Mouse (Mus musculus): ENCODE results near the gene Prickle4.
"Not testable (repeated sequence)": the region's sequence is repeated elsewhere in the genome, so short reads cannot be mapped to it uniquely, and the experiment has no call there.

The Prickle4 gene

DNA sequence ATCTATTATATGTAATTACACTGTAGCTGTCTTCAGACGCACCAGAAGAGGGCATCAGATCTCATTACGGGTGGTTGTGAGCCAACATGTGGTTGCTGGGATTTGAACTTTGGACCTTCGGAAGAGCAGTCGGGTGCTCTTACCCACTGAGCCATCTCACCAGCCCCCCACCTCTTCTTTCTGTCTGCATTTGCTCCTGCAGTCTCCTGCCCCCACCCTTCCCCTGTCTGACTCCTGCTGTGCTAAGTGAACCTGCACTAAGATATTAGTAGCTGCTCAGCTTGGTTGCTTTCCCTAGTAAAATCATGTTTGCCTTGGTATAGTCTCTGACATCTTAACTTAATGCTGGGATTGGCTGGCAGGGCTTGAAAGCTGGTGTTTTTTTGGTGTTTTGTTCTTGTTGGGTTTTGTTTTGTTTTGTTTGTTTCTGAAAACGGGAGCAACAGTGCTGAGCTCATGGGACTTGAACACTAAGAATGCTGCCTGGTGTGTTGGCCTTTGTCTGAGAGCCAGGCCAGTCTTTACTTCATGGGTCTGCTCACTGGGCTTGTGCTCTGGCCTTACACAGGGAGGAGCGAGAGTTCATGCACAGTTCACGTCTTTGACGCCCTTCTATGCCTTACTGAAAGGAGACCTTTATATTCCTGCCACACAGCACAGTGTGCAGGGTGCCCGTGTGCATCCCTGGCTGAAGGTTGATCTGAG lies 31.4 kb downstream of the Prickle4 start:
- DNase-seq, result no peak

DNA sequence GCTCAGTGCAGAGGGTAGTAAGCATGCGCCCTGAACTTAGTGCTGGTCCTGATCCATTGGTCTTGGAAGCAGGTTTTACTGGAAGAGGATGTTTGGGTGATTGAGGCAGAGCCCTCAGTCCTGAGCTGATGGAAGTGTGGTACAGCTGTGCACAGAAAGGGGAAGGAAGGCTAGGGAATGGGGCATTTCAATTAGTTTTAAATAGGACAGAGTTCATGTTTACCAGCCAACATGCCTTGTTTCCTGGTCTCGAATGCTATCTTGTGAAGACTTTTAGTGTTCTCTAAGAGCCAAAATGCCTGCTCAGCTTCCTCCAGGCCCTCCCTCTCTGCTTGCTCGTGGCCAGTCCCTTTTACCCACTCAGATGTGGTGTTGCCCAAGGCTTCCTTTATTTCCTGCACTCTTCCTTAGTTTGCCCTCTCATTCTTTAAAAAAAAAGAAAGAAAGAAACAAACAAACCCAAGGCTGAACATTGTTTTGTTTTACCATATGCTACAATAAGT lies 35.7 kb downstream of the Prickle4 start:
- DNase-seq, result no peak

DNA sequence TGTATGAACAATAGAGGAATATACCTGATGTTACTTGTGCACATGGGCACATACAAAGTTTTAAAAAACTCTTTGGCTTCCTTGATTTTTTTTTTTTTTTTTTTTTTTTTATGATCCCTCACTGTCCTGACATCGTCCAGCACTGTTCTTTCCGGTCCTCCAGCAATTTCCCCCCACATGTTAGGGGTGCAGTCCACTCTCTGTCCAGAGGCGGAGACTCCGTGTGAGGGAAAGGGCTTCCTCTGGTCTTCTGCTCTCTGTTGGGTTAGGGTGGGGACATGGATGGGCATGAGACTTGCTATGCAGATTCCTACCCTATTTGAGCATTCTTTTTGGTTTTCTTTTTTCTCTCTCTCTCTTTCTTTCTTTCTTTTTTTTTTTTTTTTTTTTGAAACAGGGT lies 36.6 kb downstream of the Prickle4 start:
- no peak for DNase-seq

DNA sequence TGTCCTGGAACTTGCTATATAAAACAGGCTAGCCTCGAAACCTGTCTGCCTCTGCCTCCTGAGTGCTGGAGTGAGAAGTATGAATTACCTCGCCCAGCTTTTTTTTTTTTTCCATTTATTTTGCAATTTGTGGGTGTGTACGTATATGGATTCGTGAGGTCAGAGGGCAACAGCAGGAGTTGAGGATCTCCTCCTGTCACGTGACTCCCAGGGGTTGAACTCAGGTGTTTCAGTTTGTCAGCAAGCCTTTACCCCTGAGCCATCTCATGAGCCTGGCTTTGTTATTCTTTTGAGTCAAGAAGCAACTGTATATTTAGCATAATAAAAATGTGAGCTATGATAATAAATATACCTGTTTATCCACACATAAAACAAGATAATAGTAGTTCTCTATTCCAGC lies 38.8 kb downstream of the Prickle4 start:
- DNase-seq, result no peak

DNA sequence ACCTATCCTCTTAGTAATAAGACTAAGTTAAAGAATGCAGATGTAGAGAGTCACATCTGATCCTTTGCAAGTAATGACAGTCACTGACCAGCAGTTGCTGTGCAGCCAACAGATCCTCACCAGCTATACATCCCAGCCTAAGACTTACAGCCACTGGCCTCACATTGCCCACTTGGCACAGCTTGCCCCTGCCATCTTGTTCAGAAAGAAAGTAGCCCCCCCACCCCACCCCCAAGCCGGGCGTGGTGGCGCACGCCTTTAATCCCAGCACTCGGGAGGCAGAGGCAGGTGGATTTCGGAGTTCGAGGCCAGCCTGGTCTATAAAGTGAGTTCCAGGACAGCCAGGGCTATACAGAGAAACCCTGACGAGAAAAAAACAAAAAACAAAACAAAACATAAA lies 40.2 kb downstream of the Prickle4 start:
- DNase-seq, result not testable (repeated sequence)

DNA sequence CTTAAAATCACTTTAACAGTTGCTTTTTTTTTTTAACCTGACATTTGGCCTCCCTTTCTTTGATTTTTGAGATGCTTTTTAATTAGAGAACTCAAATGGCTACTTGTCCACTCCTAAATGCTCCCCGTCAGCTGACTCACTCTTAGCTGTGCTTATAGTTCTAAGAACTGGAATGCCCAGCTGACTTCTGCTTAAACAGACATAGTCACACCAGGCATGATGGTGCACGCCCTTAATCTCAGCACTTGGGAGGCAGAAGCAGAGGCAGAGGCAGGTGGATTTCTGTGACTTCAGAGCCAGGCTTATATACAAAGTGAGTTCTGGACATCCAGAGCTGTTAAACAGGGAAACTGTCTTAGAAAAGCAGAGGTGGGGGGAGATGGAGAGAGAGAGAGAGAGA lies 42.6 kb downstream of the Prickle4 start:
- no peak for DNase-seq

DNA sequence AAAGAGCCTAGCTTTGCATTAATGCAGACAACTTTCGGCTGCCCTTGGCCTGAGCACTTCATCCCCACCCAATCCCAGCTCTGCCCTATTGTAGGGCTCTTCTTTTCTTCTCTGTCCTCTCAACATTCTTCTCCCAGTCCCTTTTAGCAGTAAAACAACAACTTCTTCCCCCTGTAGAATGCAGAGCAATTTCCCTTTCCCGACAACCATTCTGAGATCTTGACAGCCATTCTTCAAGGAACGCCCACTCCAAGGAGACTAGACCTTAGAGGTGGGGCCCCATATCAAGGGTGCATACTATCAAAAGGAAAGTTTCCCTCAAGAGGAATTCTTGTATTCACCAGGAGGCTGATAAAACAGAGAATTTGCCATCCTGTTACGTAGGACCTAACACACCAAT lies 45.6 kb downstream of the Prickle4 start:
- DNase-seq, result no peak

DNA sequence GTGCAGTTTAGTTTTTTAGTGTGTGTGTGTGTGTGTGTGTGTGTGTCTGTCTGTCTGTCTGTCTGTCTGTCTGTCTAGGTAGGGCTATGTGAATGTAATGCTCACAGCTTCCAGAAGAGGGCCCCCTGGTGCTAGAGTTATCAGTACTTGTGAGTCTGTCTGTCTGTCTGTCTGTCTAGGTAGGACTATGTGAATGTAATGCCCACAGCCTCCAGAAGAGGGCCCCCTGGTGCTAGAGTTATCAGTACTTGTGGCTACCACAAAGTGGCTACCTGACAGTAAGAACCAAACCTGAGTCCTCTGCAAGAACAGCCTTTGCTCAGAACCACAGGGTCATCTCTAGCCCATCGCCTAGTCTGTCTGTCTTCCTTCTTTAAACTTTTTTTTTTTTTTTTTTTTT lies 47.9 kb downstream of the Prickle4 start:
- DNase-seq, result peak; percentile 56 to 59

DNA sequence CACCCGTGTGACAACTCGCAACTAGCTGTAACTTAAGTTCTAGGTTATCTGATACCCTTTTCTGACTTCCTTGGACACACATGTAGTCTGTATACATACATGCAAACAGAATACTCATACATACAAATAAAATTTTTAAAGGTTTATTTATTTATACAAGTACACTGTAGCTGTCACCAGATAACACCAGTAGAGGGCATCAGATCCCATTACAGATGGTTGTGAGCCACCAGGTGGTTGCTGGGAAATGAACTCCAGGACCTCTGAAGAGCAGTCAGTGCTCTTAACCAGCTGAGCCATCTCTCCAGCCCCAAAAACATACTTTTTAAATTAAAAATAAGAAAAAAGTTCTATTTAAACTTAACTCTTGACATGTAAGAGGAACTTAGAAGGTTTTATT lies 51.5 kb downstream of the Prickle4 start:
- DNase-seq, result no peak

All from thymus, postnatal 36 days (tissue).